Mouse (Mus musculus): ENCODE data around the gene Stip1. TPM values are rescaled to one million over a fixed set of nuclear protein-coding genes. Genes with fewer than 3 reads are reported as not detected.

Gene Stip1
- polyA plus RNA-seq, 1 experiment from 2014 or later, result 294 TPM

GRCm38 (mm10) chr19:7070775-7071174, 31.0 kb upstream of the Stip1 start:
- ATAC-seq (ENCODE audit: low FRiP score, low read depth), result no peak
- H3K36me3 ChIP-seq, result no peaks in the 10 kb centered on the region
- H3K27ac ChIP-seq, result no peak overlapping the region
- peak overlapping the region; percentile 47 for H3K4me2 ChIP-seq (replicated peaks)
- no peak overlapping the region for H3K4me3 ChIP-seq
- WGBS, result 4% methylated on average over 4 of the region's 4 CpGs
- peaks cover 44% of the 10 kb centered on the region for H3K27me3 ChIP-seq (replicated peaks)
- no peak overlapping the region for H3K9ac ChIP-seq
- no peaks in the 10 kb centered on the region for H3K9me3 ChIP-seq
- H3K4me1 ChIP-seq, result peaks cover 76% of the 10 kb centered on the region

- H3K27me3 ChIP-seq (replicated peaks), result peaks cover 46% of the 10 kb centered on the region
- H3K36me3 ChIP-seq, result no peaks in the 10 kb centered on the region
- 0 out of 2 replicates have a peak overlapping the region, but pooled peaks have one; percentile 27 for H3K9ac ChIP-seq
- no peak overlapping the region for H3K4me3 ChIP-seq
- under 1% methylated on average over 33 of the region's 35 CpGs for WGBS
- H3K4me1 ChIP-seq, result peaks cover 80% of the 10 kb centered on the region
- no peak for ATAC-seq (ENCODE audit: low FRiP score, low read depth)
- no peaks in the 10 kb centered on the region for H3K9me3 ChIP-seq
- H3K4me2 ChIP-seq (replicated peaks), result peak overlapping the region; percentile 47
- peak overlapping the region; percentile 32; the same call in 1 of the 2 replicates for H3K27ac ChIP-seq
Observed at GRCm38 (mm10) chr19:7069781-7070763, 30.3 kb upstream of the Stip1 start.

DNA sequence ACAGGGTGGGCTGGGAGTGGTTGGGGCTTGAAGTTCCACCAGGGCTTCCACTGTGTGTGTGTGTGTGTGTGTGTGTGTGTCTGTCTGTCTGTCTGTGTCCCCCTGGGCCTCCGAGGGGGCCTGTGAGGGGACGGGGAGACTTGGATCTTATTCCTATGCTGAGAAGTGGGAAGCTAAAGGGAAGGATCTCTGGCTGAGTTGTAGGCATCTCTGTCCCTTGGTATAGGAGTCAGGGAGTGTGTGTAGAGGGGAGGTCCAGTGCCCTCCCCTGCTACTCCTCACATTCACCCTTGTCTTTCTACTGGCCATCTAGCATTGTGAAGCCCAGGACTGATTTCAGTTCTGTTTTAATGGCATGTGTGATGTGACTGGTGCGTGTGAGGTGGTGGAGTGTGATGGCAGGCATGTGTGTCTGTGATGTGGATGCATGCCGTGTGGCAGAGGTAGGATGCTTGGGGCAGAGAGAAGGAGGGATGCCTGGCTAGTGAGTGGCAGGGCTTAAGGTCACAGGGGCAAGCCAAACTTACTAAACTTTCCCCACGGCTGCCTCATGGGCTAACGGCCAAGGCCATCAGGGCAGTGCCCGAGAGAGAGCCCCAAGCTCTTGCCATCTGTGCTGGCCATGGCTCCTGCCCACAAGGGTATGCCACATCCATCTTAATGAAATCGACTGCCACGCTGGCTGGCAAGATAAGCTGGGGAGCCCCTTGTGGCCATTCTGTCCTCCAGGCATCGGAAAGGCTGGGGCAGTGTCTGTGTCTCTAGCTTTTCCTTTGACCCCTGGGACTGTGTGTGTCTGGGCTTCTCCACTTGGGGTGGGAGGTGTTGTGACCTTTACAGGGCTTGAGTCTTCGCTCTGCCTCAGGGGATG, 29.1 kb upstream of the Stip1 start:
- Histone ChIP-seq H3K4me1 (peaks cover 74% of the 10 kb centered on the region), H3K4me2 (replicated peaks) (peak overlapping the region; percentile 47), H3K9ac (no peak overlapping the region), H3K27ac (peak overlapping the region; percentile 28; the same call in 1 of the 2 replicates), H3K4me3 (no peak overlapping the region), H3K9me3 (no peaks in the 10 kb centered on the region), H3K27me3 (replicated peaks) (peaks cover 45% of the 10 kb centered on the region), H3K36me3 (no peaks in the 10 kb centered on the region)
- WGBS, result 27% methylated on average over 11 of the region's 11 CpGs
- ATAC-seq (ENCODE audit: low FRiP score, low read depth), result peak; percentile 13; the same call in 1 of the 2 replicates

DNA sequence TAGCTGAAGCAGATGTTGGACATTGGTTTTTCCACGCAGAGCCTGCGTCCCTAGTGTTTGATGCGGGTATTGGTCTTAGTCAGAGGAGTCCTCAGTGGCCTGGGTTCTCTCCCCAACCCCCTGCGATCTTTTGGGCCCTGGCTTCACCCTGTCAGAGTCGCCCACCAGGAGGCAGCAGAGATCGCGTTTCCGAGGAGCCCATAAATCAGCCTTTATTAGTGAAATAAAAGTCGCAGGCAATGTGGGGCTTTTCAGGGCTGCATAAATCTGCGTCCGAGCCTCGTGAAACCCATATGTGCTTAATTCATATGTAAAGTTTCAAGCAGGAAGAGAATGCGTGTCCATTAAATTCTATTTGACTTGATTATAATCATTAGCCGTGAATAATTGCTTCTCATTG, 28.4 kb upstream of the Stip1 start:
- Histone ChIP-seq H3K27ac (no peak overlapping the region), H3K9me3 (no peaks in the 10 kb centered on the region), H3K9ac (no peak overlapping the region), H3K27me3 (replicated peaks) (peaks cover 48% of the 10 kb centered on the region), H3K4me2 (replicated peaks) (peak overlapping the region; percentile 30), H3K36me3 (no peaks in the 10 kb centered on the region), H3K4me3 (no peak overlapping the region), H3K4me1 (peaks cover 72% of the 10 kb centered on the region)
- 2% methylated on average over 14 of the region's 14 CpGs for WGBS
- ATAC-seq (ENCODE audit: low FRiP score, low read depth), result peak; percentile 35

GRCm38 (mm10) chr19:7067344-7068050, 27.7 kb upstream of the Stip1 start:
- Histone ChIP-seq H3K9ac (no peak overlapping the region), H3K4me3 (no peak overlapping the region), H3K4me2 (replicated peaks) (peak overlapping the region; percentile 30), H3K36me3 (no peaks in the 10 kb centered on the region), H3K27ac (no peak overlapping the region), H3K27me3 (replicated peaks) (peaks cover 42% of the 10 kb centered on the region), H3K9me3 (no peaks in the 10 kb centered on the region), H3K4me1 (peaks cover 66% of the 10 kb centered on the region)
- no peak for ATAC-seq (ENCODE audit: low FRiP score, low read depth)
- 51% methylated on average over 20 of the region's 20 CpGs for WGBS

GRCm38 (mm10) chr19:7066828-7067342, 27.1 kb upstream of the Stip1 start:
- Histone ChIP-seq H3K27me3 (replicated peaks) (peaks cover 36% of the 10 kb centered on the region; the same call in 1 of the 2 replicates), H3K4me1 (peaks cover 63% of the 10 kb centered on the region), H3K27ac (no peak overlapping the region), H3K4me3 (no peak overlapping the region), H3K9ac (0 out of 2 replicates have a peak overlapping the region, but pooled peaks have one; percentile 2), H3K4me2 (replicated peaks) (peak overlapping the region; percentile 30), H3K9me3 (no peaks in the 10 kb centered on the region), H3K36me3 (no peaks in the 10 kb centered on the region)
- 46% methylated on average over 7 of the region's 8 CpGs for WGBS
- no peak for ATAC-seq (ENCODE audit: low FRiP score, low read depth)

GRCm38 (mm10) chr19:7066034-7066827, 26.5 kb upstream of the Stip1 start:
- Histone ChIP-seq H3K4me3 (no peak overlapping the region), H3K36me3 (no peaks in the 10 kb centered on the region), H3K9me3 (no peaks in the 10 kb centered on the region), H3K27me3 (replicated peaks) (peaks cover 29% of the 10 kb centered on the region; the same call in 1 of the 2 replicates), H3K27ac (no peak overlapping the region), H3K4me1 (peaks cover 57% of the 10 kb centered on the region), H3K9ac (0 out of 2 replicates have a peak overlapping the region, but pooled peaks have one; percentile 2), H3K4me2 (replicated peaks) (peak overlapping the region; percentile 30)
- WGBS, result 35% methylated on average over 15 of the region's 15 CpGs
- no peak for ATAC-seq (ENCODE audit: low FRiP score, low read depth)

DNA sequence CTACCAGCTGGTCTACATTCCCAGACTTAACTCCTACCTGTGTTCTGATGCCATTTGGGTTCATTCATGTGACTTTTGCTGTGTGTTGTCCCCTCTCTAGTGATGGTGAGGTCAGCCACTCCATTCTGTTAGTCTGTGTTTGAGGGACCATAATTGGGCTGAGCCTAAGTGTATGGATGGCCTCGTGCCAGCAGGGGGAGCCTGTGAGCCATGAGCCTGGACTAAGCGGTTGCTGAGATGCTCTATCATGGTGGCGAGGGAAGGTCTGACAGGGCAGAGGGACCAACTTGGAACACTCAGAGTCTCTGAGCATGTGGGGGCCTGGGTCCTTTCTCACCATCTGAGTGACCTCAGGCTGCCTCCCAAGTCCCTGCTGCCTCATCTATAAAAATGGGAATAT, 24.8 kb upstream of the Stip1 start:
- peaks cover 41% of the 10 kb centered on the region for H3K4me1 ChIP-seq

GRCm38 (mm10) chr19:7062916-7063315, 23.1 kb upstream of the Stip1 start:
- H3K4me2 ChIP-seq (replicated peaks), result no peak overlapping the region
- no peak overlapping the region for H3K4me3 ChIP-seq
- WGBS, result 92% methylated on average over 8 of the region's 8 CpGs
- no peak overlapping the region for H3K27ac ChIP-seq
- ATAC-seq (ENCODE audit: low FRiP score, low read depth), result no peak
- no peak overlapping the region for H3K9ac ChIP-seq
- peaks cover 47% of the 10 kb centered on the region for H3K27me3 ChIP-seq (replicated peaks)
- H3K4me1 ChIP-seq, result peaks cover 34% of the 10 kb centered on the region
- no peaks in the 10 kb centered on the region for H3K36me3 ChIP-seq
- H3K9me3 ChIP-seq, result no peaks in the 10 kb centered on the region

More for the DNA sequence above, 24.8 kb upstream of the Stip1 start:
- H3K9ac ChIP-seq, result no peak overlapping the region
- no peak overlapping the region for H3K27ac ChIP-seq
- no peak overlapping the region for H3K4me3 ChIP-seq
- WGBS, result 2% methylated on average over 3 of the region's 3 CpGs
- ATAC-seq (ENCODE audit: low FRiP score, low read depth), result peak; percentile 31; the same call in 1 of the 2 replicates
- no peak overlapping the region for H3K4me2 ChIP-seq (replicated peaks)
- H3K27me3 ChIP-seq (replicated peaks), result peaks cover 36% of the 10 kb centered on the region
- no peaks in the 10 kb centered on the region for H3K36me3 ChIP-seq
- no peaks in the 10 kb centered on the region for H3K9me3 ChIP-seq

DNA sequence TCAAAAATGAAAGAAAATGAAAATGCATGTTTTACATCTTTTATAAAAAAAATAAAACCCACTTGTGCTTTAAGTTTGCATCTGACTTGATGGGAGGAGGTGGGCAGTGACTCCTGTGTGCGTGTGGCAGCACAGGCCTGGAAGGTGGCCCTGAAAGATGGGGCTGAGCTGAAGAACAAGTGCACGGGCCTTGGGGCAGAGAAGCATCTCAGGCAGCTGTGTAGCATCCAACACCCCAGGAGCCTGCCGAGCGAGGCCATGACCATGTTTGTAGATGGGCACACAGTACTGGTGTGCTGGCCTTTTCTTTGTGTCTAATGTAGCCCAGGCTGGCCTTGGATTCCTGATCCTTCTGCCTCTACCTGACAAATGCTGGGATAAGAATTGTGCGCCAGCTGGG, 22.3 kb upstream of the Stip1 start:
- no peaks in the 10 kb centered on the region for H3K36me3 ChIP-seq
- no peak overlapping the region for H3K4me3 ChIP-seq
- H3K27ac ChIP-seq, result no peak overlapping the region
- ATAC-seq (ENCODE audit: low FRiP score, low read depth), result no peak
- no peak overlapping the region for H3K9ac ChIP-seq
- 83% methylated on average over 5 of the region's 5 CpGs for WGBS
- H3K4me2 ChIP-seq (replicated peaks), result no peak overlapping the region
- H3K27me3 ChIP-seq (replicated peaks), result peaks cover 49% of the 10 kb centered on the region
- H3K4me1 ChIP-seq, result peaks cover 34% of the 10 kb centered on the region
- no peaks in the 10 kb centered on the region for H3K9me3 ChIP-seq

DNA sequence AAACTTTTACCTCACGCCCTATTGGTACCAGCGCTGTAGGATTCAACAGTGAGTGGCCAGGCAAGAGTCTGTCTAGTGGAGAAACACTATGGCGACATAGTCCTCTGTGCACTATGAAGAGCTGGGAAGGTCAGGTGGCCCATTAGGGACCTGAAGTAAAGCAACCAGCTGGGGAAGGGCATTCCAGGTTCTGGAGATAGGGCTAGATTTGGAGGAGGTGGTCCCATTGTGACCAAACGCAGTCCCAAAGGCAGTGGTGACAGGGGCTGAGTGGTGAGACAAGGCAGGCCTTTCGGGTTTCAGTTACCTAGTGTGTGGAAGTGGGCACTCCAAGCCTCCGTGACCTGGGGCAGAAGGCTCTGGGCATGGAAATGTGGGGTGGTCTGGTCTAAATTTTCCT, 18.8 kb upstream of the Stip1 start:
- 64% methylated on average over 6 of the region's 6 CpGs for WGBS
- Histone ChIP-seq H3K4me1 (peaks cover 27% of the 10 kb centered on the region), H3K9me3 (no peaks in the 10 kb centered on the region), H3K4me3 (no peak overlapping the region), H3K27ac (no peak overlapping the region), H3K27me3 (replicated peaks) (peaks cover 51% of the 10 kb centered on the region), H3K9ac (no peak overlapping the region), H3K36me3 (no peaks in the 10 kb centered on the region), H3K4me2 (replicated peaks) (peak overlapping the region; percentile 100; the same call in 1 of the 2 replicates)
- ATAC-seq (ENCODE audit: low FRiP score, low read depth), result no peak

Data from neural tube, embryonic 12.5 days (tissue).